Mouse (Mus musculus) heart, adult 2 months (tissue): Measurements from ENCODE around the gene Arap1. TPM values are rescaled to one million over a fixed set of nuclear protein-coding genes. Genes with fewer than 3 reads are reported as not detected.

Source experiments
- DNase-seq, 2 experiments: peaks; one replicate each; pipeline ENCODE4 v3.0.0; 2021
- H3K27ac ChIP-seq: fragments of 200-600 bp; 2 replicates; pipeline ENCODE4 v1.8.1; 2022
- H3K27me3 ChIP-seq: fragments of 200-500 bp; 2 replicates; pipeline ENCODE4 v1.6.1; 2012; ENCODE audit warnings: mild to moderate bottlenecking, low read length, inconsistent platforms, mixed read lengths; ENCODE audit not compliant: control insufficient read depth, insufficient read depth
- H3K36me3 ChIP-seq: fragments of 200-500 bp; 2 replicates; pipeline ENCODE4 v1.6.1; 2012; ENCODE audit warnings: low read length, inconsistent platforms; ENCODE audit not compliant: control insufficient read depth, insufficient read depth
- H3K4me1 ChIP-seq: fragments of 200-500 bp; 2 replicates; pipeline ENCODE4 v1.6.1; 2011; ENCODE audit warnings: low read length; ENCODE audit not compliant: control insufficient read depth, insufficient read depth
- H3K4me3 ChIP-seq: fragments of 200-600 bp; 2 replicates; pipeline ENCODE4 v1.8.1; 2022
- H3K79me2 ChIP-seq: fragments of 200-500 bp; replicated peaks from 2 replicates; pipeline ENCODE4 v1.6.1; 2012; ENCODE audit warnings: mild to moderate bottlenecking, inconsistent platforms, low read length, moderate library complexity, mixed read lengths; ENCODE audit not compliant: control insufficient read depth, insufficient read depth
- H3K9ac ChIP-seq: fragments of 200-500 bp; 2 replicates; pipeline ENCODE4 v1.6.1; 2012; ENCODE audit warnings: low read depth, mild to moderate bottlenecking, control low read depth, inconsistent platforms, low read length, mixed read lengths
- CTCF ChIP-seq: fragments of 200-600 bp; IDR thresholded peaks from 2 replicates; pipeline ENCODE4 v1.8.1; 2022; ENCODE audit warnings: antibody characterized with exemption, mild to moderate bottlenecking, moderate library complexity
- EP300 ChIP-seq: fragments of 200-500 bp; IDR thresholded peaks from 2 replicates; pipeline ENCODE4 v1.6.1; 2011; ENCODE audit warnings: low read depth, low read length, control low read depth; ENCODE audit not compliant: insufficient read depth
- POLR2A ChIP-seq: fragments of 200-500 bp; IDR thresholded peaks from 2 replicates; pipeline ENCODE4 v1.6.1; 2011; ENCODE audit warnings: mild to moderate bottlenecking, low read depth, low read length, control low read depth; ENCODE audit not compliant: insufficient read depth
- WGBS: fragments of 180-500 bp; shearing (Covaris S2); methylation state at CpG from one replicate; pipeline ENCODE4 v1.1.7; 2018; 5-methylcytosine and 5-hydroxymethylcytosine counted together
- intact Hi-C: fragments of 180-260 bp; cut with DNase I; formaldehyde crosslinking; loops from one replicate; pipeline ENCODE4 v1.15.1; 2025
- polyA plus RNA-seq: library from polyadenylated mRNA; depleted of rRNA; stranded (reverse); fragments of >200 nt; gene quantifications from 2 replicates; pipeline ENCODE4 v1.2.3, GENCODE M21; 2012
- total RNA-seq, 2 experiments: library from RNA; stranded (reverse); gene quantifications; 2 replicates each; pipeline ENCODE4 v1.2.3; 2021

Gene Arap1
- total and polyA plus RNA-seq, 3 experiments = 30.1 to 55.9 (median 32.6) TPM

DNA sequence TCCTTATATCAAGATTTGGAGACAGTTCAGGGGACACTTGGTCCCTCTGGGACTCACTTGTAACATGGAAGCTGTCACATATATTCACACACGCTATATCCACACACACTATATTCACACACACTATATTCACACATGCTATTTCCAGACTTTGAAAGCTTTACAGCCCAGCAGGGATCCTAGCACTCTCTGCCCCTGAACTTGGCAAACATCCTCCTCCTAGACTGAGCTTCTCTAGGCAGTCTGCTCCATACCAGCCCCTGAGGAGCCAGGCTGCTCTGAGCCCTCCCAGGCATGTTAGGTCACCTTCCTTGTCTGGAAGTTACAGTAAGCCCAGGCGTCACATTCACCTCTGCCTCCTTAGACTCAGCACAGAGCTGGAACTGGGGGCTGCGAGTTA lies 11.2 kb upstream of the Arap1 start:
- Histone ChIP-seq H3K9ac (no peak overlapping the region), H3K79me2 (no peaks in the 10 kb centered on the region), H3K27me3 (no peaks in the 10 kb centered on the region), H3K4me1 (peaks cover 2% of the 10 kb centered on the region; the same call in 1 of the 2 replicates), H3K4me3 (no peak overlapping the region), H3K27ac (no peak overlapping the region), H3K36me3 (no peaks in the 10 kb centered on the region)
- no peak for TF ChIP-seq CTCF
- TF ChIP-seq POLR2A = no peak
- no peak for TF ChIP-seq EP300
- intact Hi-C loops = no loop called here
- no peak for DNase-seq
- WGBS = 91% methylated on average over 3 of the region's 3 CpGs

DNA sequence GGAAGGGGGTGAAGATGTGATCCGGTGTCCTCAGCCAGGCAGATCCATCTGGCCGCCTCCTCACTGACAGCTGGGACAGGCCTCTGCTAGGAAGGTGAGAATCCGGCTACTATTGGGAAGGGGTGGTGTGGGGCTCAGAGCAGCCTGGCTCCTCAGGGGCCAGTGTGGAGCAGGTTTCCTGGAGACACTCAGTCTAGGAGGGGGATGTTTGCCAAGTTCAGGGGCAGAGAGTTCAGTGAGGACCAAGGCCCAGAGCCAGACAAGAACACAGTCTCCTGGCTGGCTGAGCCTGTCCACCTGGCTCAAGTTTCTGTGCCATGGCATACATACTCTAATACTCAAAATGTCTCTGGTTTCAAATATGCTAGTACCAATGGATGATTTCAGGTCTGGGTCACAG lies 10.5 kb upstream of the Arap1 start:
- Histone ChIP-seq H3K27ac (no peak overlapping the region), H3K4me1 (peaks cover 2% of the 10 kb centered on the region; the same call in 1 of the 2 replicates), H3K9ac (no peak overlapping the region), H3K4me3 (no peak overlapping the region), H3K79me2 (no peaks in the 10 kb centered on the region), H3K27me3 (no peaks in the 10 kb centered on the region), H3K36me3 (no peaks in the 10 kb centered on the region)
- 94% methylated on average over 3 of the region's 3 CpGs for WGBS
- DNase-seq = no peak
- TF ChIP-seq EP300 (no peak), POLR2A (no peak), CTCF (no peak)
- intact Hi-C loops = no loop called here

DNA sequence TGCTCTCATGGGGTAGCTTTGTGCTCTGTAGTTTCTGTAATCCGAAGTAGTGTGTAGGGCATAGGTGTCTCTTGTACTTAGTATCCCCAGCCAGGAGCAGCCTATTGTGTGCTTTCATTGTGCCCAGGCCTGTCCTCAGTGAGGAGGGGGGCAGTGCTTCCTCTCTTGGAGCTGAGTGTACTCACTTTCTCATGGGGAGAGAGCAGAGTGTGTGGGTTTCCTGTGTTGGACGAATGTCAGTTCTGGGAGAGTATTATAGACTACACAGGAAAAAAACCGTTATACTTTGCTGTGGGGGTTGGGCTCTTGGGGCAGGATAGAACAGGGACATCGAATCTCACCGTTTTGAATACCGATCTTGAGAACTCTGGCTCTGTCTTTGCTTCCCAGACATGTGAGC lies 6.5 kb upstream of the Arap1 start:
- Histone ChIP-seq H3K4me3 (no peak overlapping the region), H3K79me2 (no peaks in the 10 kb centered on the region), H3K4me1 (peaks cover 2% of the 10 kb centered on the region; the same call in 1 of the 2 replicates), H3K27me3 (no peaks in the 10 kb centered on the region), H3K9ac (no peak overlapping the region), H3K36me3 (no peaks in the 10 kb centered on the region), H3K27ac (no peak overlapping the region)
- no peak for DNase-seq
- 40% methylated on average over 6 of the region's 6 CpGs for WGBS
- TF ChIP-seq POLR2A (no peak), EP300 (no peak)
- intact Hi-C loops = no loop called here

DNA sequence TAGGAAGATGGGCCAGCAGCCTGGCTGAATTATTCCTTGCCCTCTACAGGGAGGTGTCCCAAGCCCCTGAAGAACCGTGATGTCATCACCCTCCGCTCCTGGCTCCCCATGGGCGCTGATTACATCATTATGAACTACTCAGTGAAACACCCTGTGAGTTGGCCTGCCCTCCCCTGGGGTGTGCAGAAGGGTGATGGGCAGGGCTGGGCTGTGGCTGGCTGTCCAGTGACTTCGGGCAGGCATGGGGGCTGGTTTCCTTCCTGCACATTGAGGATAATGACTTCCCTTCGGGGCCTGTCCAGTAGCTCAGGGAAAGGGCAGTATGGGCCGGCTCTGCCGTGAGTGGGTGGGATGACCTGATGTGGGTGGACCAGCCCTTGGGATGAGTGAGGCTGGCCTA lies 4.7 kb upstream of the Arap1 start:
- intact Hi-C loops = no loop called here
- H3K27ac ChIP-seq = no peak overlapping the region
- WGBS = 44% methylated on average over 7 of the region's 7 CpGs
- no peak for DNase-seq
- H3K4me3 ChIP-seq = no peak overlapping the region
- TF ChIP-seq EP300 = no peak
- no peak for TF ChIP-seq POLR2A
- TF ChIP-seq CTCF = no peak
- no peak overlapping the region for H3K9ac ChIP-seq
- H3K27me3 ChIP-seq = no peaks in the 10 kb centered on the region
- H3K36me3 ChIP-seq = no peaks in the 10 kb centered on the region
- peaks cover 5% of the 10 kb centered on the region; the same call in 1 of the 2 replicates for H3K4me1 ChIP-seq
- H3K79me2 ChIP-seq = no peaks in the 10 kb centered on the region

DNA sequence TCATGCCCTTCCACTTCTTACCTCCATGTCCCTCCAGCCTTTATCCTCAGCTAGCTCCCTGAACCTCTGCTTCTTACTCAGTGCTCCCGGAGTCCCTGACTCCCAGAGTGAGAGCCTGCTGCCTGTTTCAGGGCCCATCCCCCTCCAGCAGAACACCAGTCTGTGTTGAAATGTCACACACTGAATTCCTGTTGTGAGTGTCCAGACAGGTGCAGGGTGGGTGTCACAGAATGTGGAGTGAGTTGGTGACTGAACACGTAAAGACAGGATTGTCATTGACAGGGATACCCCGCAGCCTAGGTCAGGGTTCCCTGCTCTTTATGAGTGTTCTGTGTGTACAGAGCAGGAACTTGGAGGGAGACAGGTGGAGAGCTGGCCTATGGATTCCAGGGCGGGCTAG lies 3.0 kb upstream of the Arap1 start:
- Histone ChIP-seq H3K79me2 (no peaks in the 10 kb centered on the region), H3K27ac (no peak overlapping the region), H3K27me3 (no peaks in the 10 kb centered on the region), H3K36me3 (no peaks in the 10 kb centered on the region), H3K4me1 (peaks cover 5% of the 10 kb centered on the region; the same call in 1 of the 2 replicates), H3K9ac (no peak overlapping the region), H3K4me3 (no peak overlapping the region)
- DNase-seq = no peak
- no peak for TF ChIP-seq EP300
- no peak for TF ChIP-seq CTCF
- no peak for TF ChIP-seq POLR2A
- WGBS = 87% methylated on average over 4 of the region's 4 CpGs
- intact Hi-C loops = loop anchor here (5.0 kb wide), 1 partner anchor 33 kb away; no protein-coding TSS in a partner anchor

DNA sequence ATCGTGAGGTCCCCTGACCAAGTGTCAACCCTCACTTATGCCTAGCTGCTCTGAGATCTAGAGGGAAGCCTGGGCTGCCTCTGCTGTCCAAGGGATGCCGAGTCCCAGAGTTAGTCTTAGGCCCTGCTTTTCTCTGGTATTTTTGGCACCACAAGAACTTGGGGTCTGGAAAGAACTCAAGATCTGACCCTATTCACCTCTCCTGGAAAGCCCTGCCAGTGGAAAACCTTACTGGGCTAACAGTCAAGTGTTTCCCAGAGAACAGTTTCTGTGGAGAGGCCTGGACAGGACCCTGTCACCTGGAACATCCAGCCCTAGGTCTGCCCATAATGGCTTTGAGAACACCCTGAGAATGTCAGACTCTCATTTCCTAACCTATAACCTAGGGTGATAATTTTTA lies 876 bp upstream of the Arap1 start:
- intact Hi-C loops = loop anchor here (5.0 kb wide), 1 partner anchor 35 kb away; no protein-coding TSS in a partner anchor
- Histone ChIP-seq H3K27ac (no peak overlapping the region), H3K4me1 (peaks cover 3% of the 10 kb centered on the region; the same call in 1 of the 2 replicates), H3K79me2 (no peaks in the 10 kb centered on the region), H3K4me3 (no peak overlapping the region), H3K27me3 (no peaks in the 10 kb centered on the region), H3K9ac (no peak overlapping the region), H3K36me3 (no peaks in the 10 kb centered on the region)
- DNase-seq = no peak
- 94% methylated on average over 2 of the region's 2 CpGs for WGBS
- TF ChIP-seq EP300 (no peak), POLR2A (no peak)
